ENCODE assay signal across 23 mouse cellular contexts in genomic region chr10:73823214-73823613, GRCm38 (mm10).
DNase-seq lines count a peak whose midpoint lies in the region; ATAC-seq and TF ChIP-seq lines count a peak whose summit lies in the region.
"Had no signal": no experiment of that assay in that cellular context is flagged by ENCODE, and none has a peak within 500 bp of the region (broad histone marks: within the 10 kb centered on the region; RNA-seq: fewer than 3 reads in every experiment).

No protein-coding gene starts in this region.

- no peaks in the 10 kb centered on the region for H3K36me3 ChIP-seq in kidney, embryonic 15.5 days
- no peaks in the 10 kb centered on the region for H3K36me3 ChIP-seq in kidney, embryonic 16.5 days (ENCODE audit: insufficient read depth, low read length)
- no peaks in the 10 kb centered on the region for H3K36me3 ChIP-seq in embryonic facial prominence, embryonic 14.5 days (ENCODE audit: control insufficient read depth, insufficient read depth, low read length)
- H3K36me3 ChIP-seq: embryonic facial prominence, embryonic 12.5 days; forebrain, embryonic 10.5 days; hindbrain, embryonic 12.5 days; hindbrain, embryonic 15.5 days had no signal

- WGBS in kidney, embryonic 15.5 days: 52% methylated on average over 4 of the region's 4 CpGs
- WGBS in kidney, embryonic 16.5 days: 39% methylated on average over 4 of the region's 4 CpGs
- WGBS in embryonic facial prominence, embryonic 14.5 days: 53% methylated on average over 4 of the region's 4 CpGs

- H3K9me3 ChIP-seq in kidney, embryonic 15.5 days (replicated peaks): no peaks in the 10 kb centered on the region
- no peaks in the 10 kb centered on the region for H3K9me3 ChIP-seq in kidney, embryonic 16.5 days (ENCODE audit: low read length)
- no peaks in the 10 kb centered on the region for H3K9me3 ChIP-seq in embryonic facial prominence, embryonic 14.5 days (ENCODE audit: control insufficient read depth, low read length)
- H3K9me3 ChIP-seq: embryonic facial prominence, embryonic 12.5 days; forebrain, embryonic 10.5 days; forebrain, embryonic 13.5 days; hindbrain, embryonic 12.5 days; hindbrain, embryonic 15.5 days had no signal

- H3K27me3 ChIP-seq in kidney, embryonic 15.5 days: peaks cover 7% of the 10 kb centered on the region; the same call in 1 of the 2 replicates
- H3K27me3 ChIP-seq in kidney, embryonic 16.5 days (ENCODE audit: insufficient read depth, low read length): peaks cover 8% of the 10 kb centered on the region; the same call in 1 of the 2 replicates
- H3K27me3 ChIP-seq in embryonic facial prominence, embryonic 14.5 days (replicated peaks; ENCODE audit: control insufficient read depth, insufficient read depth, low read length): peaks cover 5% of the 10 kb centered on the region; the same call in 1 of the 2 replicates
- H3K27me3 ChIP-seq: forebrain, embryonic 13.5 days; hindbrain, embryonic 12.5 days; hindbrain, embryonic 15.5 days had no signal

- ATAC-seq in kidney, embryonic 15.5 days (replicated peaks; ENCODE audit: low FRiP score): peak; percentile 76
- ATAC-seq in kidney, embryonic 16.5 days (ENCODE audit: low FRiP score, low TSS enrichment): no peak
- ATAC-seq in embryonic facial prominence, embryonic 14.5 days (ENCODE audit: low read depth): peak; percentile 35; the same call in 1 of the 2 replicates
- ATAC-seq: CD4-positive, CD25-positive, alpha-beta regulatory T cell, adult 4 months; forebrain, embryonic 13.5 days; forebrain, embryonic 16.5 days had no signal

- no peak for TF ChIP-seq CTCF in layer of hippocampus, adult 2 months (conservative IDR thresholded peaks at IDR 0.05)

- peak; percentile 1 for DNase-seq in embryo, embryonic 9.5 days (ENCODE audit: extremely low spot score)
- peak; percentile 29 for DNase-seq in embryonic facial prominence, embryonic 14.5 days (ENCODE audit: low spot score)
- no peak for DNase-seq in layer of hippocampus, adult 2 months (ENCODE audit: low spot score in 2 of 2)
- no peak for DNase-seq in right cerebral cortex, postnatal 36 days (ENCODE audit: low spot score in 2 of 2)
- DNase-seq: adrenal gland, adult 8-10 months; adrenal gland, postnatal 25 days; cerebellum, adult 11-12 months; cerebellum, adult 8-10 months; cerebellum, postnatal 10 days; cerebellum, postnatal 36 days; gastrocnemius, adult 2 months; gastrocnemius, postnatal 14 days; heart, adult 11 months had no signal

- H3K4me2 ChIP-seq in kidney, embryonic 15.5 days: no peak overlapping the region
- no peak overlapping the region for H3K4me2 ChIP-seq in kidney, embryonic 16.5 days (replicated peaks; ENCODE audit: low read depth, low read length)
- H3K4me2 ChIP-seq in embryonic facial prominence, embryonic 14.5 days (ENCODE audit: low read depth, low read length): no peak overlapping the region
- H3K4me2 ChIP-seq: embryonic facial prominence, embryonic 12.5 days; forebrain, embryonic 13.5 days; heart, embryonic 11.5 days; hindbrain, embryonic 12.5 days; hindbrain, embryonic 15.5 days had no signal

- H3K4me1 ChIP-seq in kidney, embryonic 15.5 days: peaks cover 2% of the 10 kb centered on the region; the same call in 1 of the 2 replicates
- no peaks in the 10 kb centered on the region for H3K4me1 ChIP-seq in kidney, embryonic 16.5 days (ENCODE audit: insufficient read depth, low read length)
- H3K4me1 ChIP-seq in embryonic facial prominence, embryonic 14.5 days (ENCODE audit: control insufficient read depth, insufficient read depth, low read length): no peaks in the 10 kb centered on the region

- no peak overlapping the region for H3K4me3 ChIP-seq in kidney, embryonic 15.5 days (replicated peaks)
- no peak overlapping the region for H3K4me3 ChIP-seq in kidney, embryonic 16.5 days (ENCODE audit: low read length)
- no peak overlapping the region for H3K4me3 ChIP-seq in embryonic facial prominence, embryonic 14.5 days (ENCODE audit: low read depth, low read length)
- no peak overlapping the region; the same call in 1 of the 2 replicates for H3K4me3 ChIP-seq in layer of hippocampus, adult 2 months
- H3K4me3 ChIP-seq: embryonic facial prominence, embryonic 12.5 days; forebrain, embryonic 10.5 days; forebrain, embryonic 13.5 days; gastrocnemius, adult 2 months; hindbrain, embryonic 12.5 days had no signal

- H3K9ac ChIP-seq in kidney, embryonic 15.5 days: no peak overlapping the region
- no peak overlapping the region for H3K9ac ChIP-seq in kidney, embryonic 16.5 days (replicated peaks; ENCODE audit: low read length)
- no peak overlapping the region for H3K9ac ChIP-seq in embryonic facial prominence, embryonic 14.5 days (ENCODE audit: low read depth, low read length)
- H3K9ac ChIP-seq: embryonic facial prominence, embryonic 12.5 days; forebrain, embryonic 13.5 days; hindbrain, embryonic 12.5 days; hindbrain, embryonic 15.5 days had no signal

- H3K27ac ChIP-seq in kidney, embryonic 15.5 days: no peak overlapping the region
- no peak overlapping the region for H3K27ac ChIP-seq in kidney, embryonic 16.5 days (ENCODE audit: low read length)
- no peak overlapping the region for H3K27ac ChIP-seq in embryonic facial prominence, embryonic 14.5 days (replicated peaks; ENCODE audit: low read depth, low read length)
- no peak overlapping the region for H3K27ac ChIP-seq in layer of hippocampus, adult 2 months
- H3K27ac ChIP-seq: embryonic facial prominence, embryonic 12.5 days; forebrain, embryonic 10.5 days; forebrain, embryonic 13.5 days; gastrocnemius, adult 2 months; hindbrain, embryonic 12.5 days; hindbrain, embryonic 15.5 days had no signal

Comparison
In these comparisons a context has a peak if more than half of its experiments do, and no peak if none do; other contexts are left out.
1. DNase-seq: peak in embryo, embryonic 9.5 days (single experiment) and embryonic facial prominence, embryonic 14.5 days (single experiment); none in layer of hippocampus, adult 2 months (0 of 2) and right cerebral cortex, postnatal 36 days (0 of 2).